11 mouse cellular contexts compared by ENCODE assay signal in the genomic region with DNA sequence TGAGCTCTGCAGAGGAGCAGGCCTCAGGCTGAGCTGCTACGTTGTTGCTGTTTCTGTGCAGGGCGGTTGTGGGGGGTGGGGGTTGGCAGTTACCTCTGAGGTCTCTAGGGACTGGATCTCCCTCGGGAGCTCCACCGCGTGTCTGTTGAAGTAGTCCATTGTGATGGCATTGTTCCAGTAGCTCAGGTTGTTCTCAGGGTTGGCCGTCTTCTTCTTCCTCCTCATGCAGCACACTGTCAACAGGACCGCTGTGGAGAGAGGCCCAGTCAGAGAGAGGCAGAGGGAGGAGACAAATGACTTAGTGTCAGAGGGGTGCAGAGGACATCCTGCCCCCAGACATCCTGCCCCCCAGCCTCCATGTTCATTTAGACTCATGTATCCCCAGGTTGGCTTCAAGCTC. TPM values are rescaled to one million over a fixed set of nuclear protein-coding genes. Genes with fewer than 3 reads are reported as not detected.
DNase-seq lines count a peak whose midpoint lies in the region; ATAC-seq and TF ChIP-seq lines count a peak whose summit lies in the region.
"Had no signal": no experiment of that assay in that cellular context is flagged by ENCODE, and none has a peak within 500 bp of the region (broad histone marks: within the 10 kb centered on the region; RNA-seq: fewer than 3 reads in every experiment).

No protein-coding gene starts in this region.

- no peak overlapping the region for H3K27ac ChIP-seq in embryonic facial prominence, embryonic 11.5 days (replicated peaks; ENCODE audit: low read depth, low read length)
- no peak overlapping the region for H3K27ac ChIP-seq in embryonic facial prominence, embryonic 10.5 days (replicated peaks)
- no peak overlapping the region for H3K27ac ChIP-seq in cerebellum, adult 2 months (ENCODE audit: insufficient read depth, low read length)
- H3K27ac ChIP-seq: limb, embryonic 10.5 days had no signal

- no peak overlapping the region for H3K4me3 ChIP-seq in embryonic facial prominence, embryonic 11.5 days (ENCODE audit: low read depth, low read length)
- no peak overlapping the region for H3K4me3 ChIP-seq in embryonic facial prominence, embryonic 10.5 days
- no peak overlapping the region for H3K4me3 ChIP-seq in cerebellum, adult 2 months (replicated peaks; ENCODE audit: insufficient read depth, low read depth, low read length)
- H3K4me3 ChIP-seq: erythroblast, embryonic 14.5 days; limb, embryonic 10.5 days had no signal

- H3K4me2 ChIP-seq in embryonic facial prominence, embryonic 11.5 days (ENCODE audit: low read depth, low read length) = no peak overlapping the region

- no peaks in the 10 kb centered on the region for H3K36me3 ChIP-seq in embryonic facial prominence, embryonic 11.5 days (replicated peaks; ENCODE audit: control insufficient read depth, insufficient read depth, low read depth, low read length)
- H3K36me3 ChIP-seq in embryonic facial prominence, embryonic 10.5 days (replicated peaks) = no peaks in the 10 kb centered on the region
- H3K36me3 ChIP-seq: limb, embryonic 10.5 days had no signal

- no peak for ATAC-seq in embryonic facial prominence, embryonic 11.5 days (replicated peaks; ENCODE audit: insufficient number of reproducible peaks, low FRiP score, low TSS enrichment, low read depth)

- DNase-seq in embryonic facial prominence, embryonic 11.5 days (ENCODE audit: low spot score) = no peak
- no peak for DNase-seq in embryonic facial prominence, embryonic 10.5 days (ENCODE audit: low spot score)
- peak; percentile 10 for DNase-seq in lung, postnatal 25 days (ENCODE audit: low spot score)
- DNase-seq in lung, postnatal 10 days = no peak
- peak; percentile 16 for DNase-seq in skeletal muscle tissue, adult 2 months (ENCODE audit: low read depth, low spot score)
- DNase-seq in thymus, postnatal 10 days (ENCODE audit: low spot score in 2 of 2) = peak; percentile 36 to 49
- DNase-seq in cerebellum, postnatal 36 days = no peak
- DNase-seq in cerebellum, adult 2 months = no peak
- DNase-seq: cerebellum, adult 9-11 months had no signal

- TF ChIP-seq CTCF in cerebellum, adult 2 months (IDR thresholded peaks at IDR 0.05; ENCODE audit: borderline replicate concordance, insufficient read depth, low read depth, low read length) = no peak

- WGBS in embryonic facial prominence, embryonic 11.5 days = 60% methylated on average over 7 of the region's 7 CpGs
- 62% methylated on average over 7 of the region's 7 CpGs for WGBS in embryonic facial prominence, embryonic 10.5 days
- 45% methylated on average over 7 of the region's 7 CpGs for whole genome bisulfite sequencing in cerebellum, adult 2 months

- 0 out of 2 replicates have a peak overlapping the region, but pooled peaks have one; percentile 28 for H3K9ac ChIP-seq in embryonic facial prominence, embryonic 11.5 days (replicated peaks; ENCODE audit: low read length)

- no peaks in the 10 kb centered on the region; the same call in none of the 2 replicates for H3K4me1 ChIP-seq in embryonic facial prominence, embryonic 11.5 days (ENCODE audit: control insufficient read depth, insufficient read depth, low read length)
- H3K4me1 ChIP-seq in embryonic facial prominence, embryonic 10.5 days = peaks cover 42% of the 10 kb centered on the region
- H3K4me1 ChIP-seq in cerebellum, adult 2 months (ENCODE audit: control insufficient read depth, insufficient read depth, low read length) = peaks cover 8% of the 10 kb centered on the region; the same call in 1 of the 2 replicates

- TF ChIP-seq POLR2A in cerebellum, adult 2 months (IDR thresholded peaks at IDR 0.05; ENCODE audit: borderline replicate concordance, insufficient read depth, low read length) = no peak

- no peaks in the 10 kb centered on the region for H3K9me3 ChIP-seq in embryonic facial prominence, embryonic 11.5 days (replicated peaks; ENCODE audit: control insufficient read depth, low read length)
- no peaks in the 10 kb centered on the region for H3K9me3 ChIP-seq in embryonic facial prominence, embryonic 10.5 days
- H3K9me3 ChIP-seq: limb, embryonic 10.5 days had no signal

- no peaks in the 10 kb centered on the region for H3K27me3 ChIP-seq in embryonic facial prominence, embryonic 11.5 days (ENCODE audit: control insufficient read depth, insufficient read depth, low read length)
- 0 out of 2 replicates have a peak, but pooled peaks cover 4% of the 10 kb centered on the region for H3K27me3 ChIP-seq in embryonic facial prominence, embryonic 10.5 days (replicated peaks; ENCODE audit: low read depth, poor library complexity, severe bottlenecking)
- no peaks in the 10 kb centered on the region for H3K27me3 ChIP-seq in cerebellum, adult 2 months (ENCODE audit: control insufficient read depth, insufficient read depth, low read length)

RNA-seq across cellular contexts. Expression of gene Bfsp2, which starts 8.9 kb away (rescaled TPM):
- 2.4 and 2.8 TPM in 2 replicates for polyA plus RNA-seq in embryonic facial prominence, embryonic 11.5 days (2014; fragmentation: Nextera tagmentation; extraction: Ambion mirVana)
- polyA plus RNA-seq in embryonic facial prominence, embryonic 10.5 days (2016; fragmentation: Nextera tagmentation; extraction: Ambion mirVana) = 0.75 and 1.3 TPM in 2 replicates
- polyA plus RNA-seq in cerebellum, adult 2 months (2012; rRNA removed) = 7.6 and 9.2 TPM in 2 replicates

Comparison
In these comparisons a context has a peak if more than half of its experiments do, and no peak if none do; other contexts are left out.
1. DNase-seq: peak in lung, postnatal 25 days (single experiment), skeletal muscle tissue, adult 2 months (single experiment) and thymus, postnatal 10 days (2 of 2); none in embryonic facial prominence, embryonic 11.5 days (single experiment), embryonic facial prominence, embryonic 10.5 days (single experiment), lung, postnatal 10 days (single experiment), cerebellum, postnatal 36 days (0 of 2) and cerebellum, adult 2 months (0 of 2).